Comparison of ENCODE assay signal across 17 mouse cellular contexts in the genomic region with DNA sequence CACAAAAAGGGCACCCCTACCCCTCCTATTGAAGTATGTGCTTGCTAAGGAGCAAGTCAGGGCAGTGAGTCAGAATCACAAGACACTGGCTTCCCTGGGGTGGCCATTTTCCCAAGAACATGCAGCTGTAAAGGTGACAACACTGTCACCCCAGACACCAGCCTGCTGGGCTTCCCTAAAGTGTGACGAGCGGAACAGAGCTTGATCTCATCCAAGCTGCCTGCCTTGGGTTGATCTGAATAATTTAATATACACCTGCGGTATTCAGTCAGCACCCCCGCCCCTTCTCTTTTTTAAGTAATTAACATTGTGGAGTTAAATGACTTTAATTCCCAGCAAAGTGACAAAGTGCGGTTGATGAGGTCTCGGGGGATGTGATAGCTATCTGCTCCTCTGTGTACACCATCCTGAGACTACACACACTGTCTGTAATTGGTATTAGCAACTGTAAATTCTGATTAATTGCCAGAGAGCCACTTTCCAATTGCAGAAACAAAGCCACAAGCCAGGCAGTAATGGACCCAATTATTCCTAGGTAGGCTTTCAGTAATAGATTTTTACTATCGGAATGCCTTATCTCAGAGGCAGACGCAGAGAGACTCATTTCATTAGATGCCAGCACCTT.
A peak's percentile ranks its signal among the peaks of the same experiment; 100 is the strongest.
DNase-seq lines count a peak whose midpoint lies in the region; ATAC-seq and TF ChIP-seq lines count a peak whose summit lies in the region.
"Had no signal": no experiment of that assay in that cellular context is flagged by ENCODE, and none has a peak within 500 bp of the region (broad histone marks: within the 10 kb centered on the region; RNA-seq: fewer than 3 reads in every experiment).

No protein-coding gene starts in this region.

- ATAC-seq in forebrain, embryonic 11.5 days (replicated peaks; ENCODE audit: low FRiP score): no peak
- ATAC-seq in forebrain, embryonic 14.5 days: no peak
- peak; percentile 63; the same call in 1 of the 2 replicates for ATAC-seq in hindbrain, embryonic 15.5 days (ENCODE audit: low FRiP score, low read depth)
- ATAC-seq in midbrain, embryonic 16.5 days: 0 out of 2 replicates have a peak, but pooled peaks have one; percentile 54

- WGBS in forebrain, embryonic 11.5 days: 57% methylated on average over 8 of the region's 8 CpGs
- 29% methylated on average over 8 of the region's 8 CpGs for WGBS in forebrain, embryonic 14.5 days
- WGBS in hindbrain, embryonic 15.5 days: 41% methylated on average over 8 of the region's 8 CpGs
- WGBS in midbrain, embryonic 16.5 days: 42% methylated on average over 8 of the region's 8 CpGs

- no peak for DNase-seq in forebrain, embryonic 11.5 days (ENCODE audit: low spot score)
- DNase-seq in forebrain, embryonic 14.5 days (ENCODE audit: low spot score): no peak
- peak; percentile 65 for DNase-seq in brain, embryonic 14.5 days (ENCODE audit: low read depth)
- DNase-seq in urinary bladder, adult 18-20 months (ENCODE audit: low spot score in 2 of 2): no peak
- DNase-seq in gastrocnemius, postnatal 4 days (ENCODE audit: low spot score in 2 of 2): no peak
- DNase-seq in left cerebral cortex, postnatal 36 days (ENCODE audit: low spot score in 2 of 2): no peak
- DNase-seq: adrenal gland, adult 2 months; cerebellum, adult 11 months; heart, adult 11 months; heart, postnatal 36 days; kidney, adult 18-20 months; lung, postnatal 14 days; thymus, postnatal 25 days had no signal

- no peak for TF ChIP-seq CTCF in brain, embryonic 14.5 days (IDR thresholded peaks at IDR 0.05; ENCODE audit: borderline replicate concordance, extremely low read depth, insufficient read depth, insufficient read length)

- H3K27ac ChIP-seq in forebrain, embryonic 11.5 days (ENCODE audit: low read depth, low read length): no peak overlapping the region
- no peak overlapping the region for H3K27ac ChIP-seq in forebrain, embryonic 14.5 days (ENCODE audit: low read depth, low read length)
- peak overlapping the region; percentile 78 for H3K27ac ChIP-seq in hindbrain, embryonic 15.5 days (replicated peaks)
- peak overlapping the region; percentile 70 for H3K27ac ChIP-seq in midbrain, embryonic 16.5 days (ENCODE audit: low read length)
- H3K27ac ChIP-seq: heart, embryonic 13.5 days; limb, embryonic 15.5 days had no signal

- no peak overlapping the region for H3K9ac ChIP-seq in forebrain, embryonic 11.5 days (ENCODE audit: low read length)
- no peak overlapping the region; the same call in 1 of the 2 replicates for H3K9ac ChIP-seq in forebrain, embryonic 14.5 days (ENCODE audit: low read length)
- H3K9ac ChIP-seq in hindbrain, embryonic 15.5 days: no peak overlapping the region; the same call in 1 of the 2 replicates
- no peak overlapping the region; the same call in 1 of the 2 replicates for H3K9ac ChIP-seq in midbrain, embryonic 16.5 days (ENCODE audit: low read depth, low read length)
- H3K9ac ChIP-seq: heart, embryonic 13.5 days; limb, embryonic 15.5 days had no signal

- H3K4me1 ChIP-seq in forebrain, embryonic 11.5 days (replicated peaks; ENCODE audit: control insufficient read depth, insufficient read depth, low read length): peaks cover 2% of the 10 kb centered on the region; the same call in 1 of the 2 replicates
- H3K4me1 ChIP-seq in forebrain, embryonic 14.5 days (ENCODE audit: control insufficient read depth, insufficient read depth, low read length): peaks cover 15% of the 10 kb centered on the region
- peaks cover 40% of the 10 kb centered on the region for H3K4me1 ChIP-seq in hindbrain, embryonic 15.5 days (replicated peaks)
- H3K4me1 ChIP-seq in midbrain, embryonic 16.5 days (ENCODE audit: control insufficient read depth, insufficient read depth, low read length): peaks cover 30% of the 10 kb centered on the region
- H3K4me1 ChIP-seq: heart, embryonic 13.5 days had no signal

- H3K27me3 ChIP-seq in forebrain, embryonic 11.5 days (ENCODE audit: control insufficient read depth, insufficient read depth, low read length): no peaks in the 10 kb centered on the region
- H3K27me3 ChIP-seq in forebrain, embryonic 14.5 days (replicated peaks; ENCODE audit: control insufficient read depth, insufficient read depth, low read length): no peaks in the 10 kb centered on the region
- H3K27me3 ChIP-seq in hindbrain, embryonic 15.5 days: no peaks in the 10 kb centered on the region
- H3K27me3 ChIP-seq in midbrain, embryonic 16.5 days (ENCODE audit: control insufficient read depth, insufficient read depth, low read depth, low read length): no peaks in the 10 kb centered on the region

- H3K4me3 ChIP-seq in forebrain, embryonic 11.5 days (ENCODE audit: low read depth, low read length): no peak overlapping the region
- H3K4me3 ChIP-seq in forebrain, embryonic 14.5 days (ENCODE audit: low read depth, low read length): no peak overlapping the region
- H3K4me3 ChIP-seq in hindbrain, embryonic 15.5 days: no peak overlapping the region
- H3K4me3 ChIP-seq in midbrain, embryonic 16.5 days (ENCODE audit: low read depth, low read length): no peak overlapping the region
- H3K4me3 ChIP-seq: heart, embryonic 13.5 days; limb, embryonic 15.5 days had no signal

- H3K4me2 ChIP-seq in forebrain, embryonic 11.5 days (ENCODE audit: low read depth, low read length, severe bottlenecking): peak overlapping the region; percentile 0; the same call in 1 of the 2 replicates
- H3K4me2 ChIP-seq in forebrain, embryonic 14.5 days (ENCODE audit: low read length): no peak overlapping the region
- H3K4me2 ChIP-seq in hindbrain, embryonic 15.5 days: no peak overlapping the region
- H3K4me2 ChIP-seq in midbrain, embryonic 16.5 days (ENCODE audit: low read length): no peak overlapping the region
- H3K4me2 ChIP-seq: heart, embryonic 13.5 days; limb, embryonic 15.5 days had no signal

- no peaks in the 10 kb centered on the region for H3K36me3 ChIP-seq in forebrain, embryonic 11.5 days (ENCODE audit: control insufficient read depth, insufficient read depth, low read length)
- H3K36me3 ChIP-seq in forebrain, embryonic 14.5 days (ENCODE audit: control insufficient read depth, insufficient read depth, low read length): no peaks in the 10 kb centered on the region
- no peaks in the 10 kb centered on the region for H3K36me3 ChIP-seq in hindbrain, embryonic 15.5 days
- no peaks in the 10 kb centered on the region for H3K36me3 ChIP-seq in midbrain, embryonic 16.5 days (ENCODE audit: control insufficient read depth, insufficient read depth, low read length)
- H3K36me3 ChIP-seq: limb, embryonic 15.5 days had no signal

- TF ChIP-seq POLR2A in brain, embryonic 14.5 days (IDR thresholded peaks at IDR 0.05; ENCODE audit: borderline replicate concordance, extremely low read depth, insufficient read depth, insufficient read length, poor library complexity, severe bottlenecking): no peak

- H3K9me3 ChIP-seq in forebrain, embryonic 11.5 days (ENCODE audit: control insufficient read depth, low read length): no peaks in the 10 kb centered on the region
- H3K9me3 ChIP-seq in forebrain, embryonic 14.5 days (replicated peaks; ENCODE audit: control insufficient read depth, low read length): no peaks in the 10 kb centered on the region
- H3K9me3 ChIP-seq in hindbrain, embryonic 15.5 days: no peaks in the 10 kb centered on the region
- H3K9me3 ChIP-seq in midbrain, embryonic 16.5 days (replicated peaks; ENCODE audit: control insufficient read depth, low read length, poor library complexity, severe bottlenecking): no peaks in the 10 kb centered on the region
- H3K9me3 ChIP-seq: limb, embryonic 15.5 days had no signal

- intact Hi-C loops in left cerebral cortex, postnatal 36 days (cut with DNase I): no loop called here

Comparison
In these comparisons a context has a peak if more than half of its experiments do, and no peak if none do; other contexts are left out.
1. ATAC-seq: peak in hindbrain, embryonic 15.5 days (single experiment) and midbrain, embryonic 16.5 days (single experiment); none in forebrain, embryonic 11.5 days (single experiment) and forebrain, embryonic 14.5 days (single experiment).
2. H3K27ac ChIP-seq: peak in hindbrain, embryonic 15.5 days (single experiment) and midbrain, embryonic 16.5 days (single experiment); none in forebrain, embryonic 11.5 days (single experiment) and forebrain, embryonic 14.5 days (single experiment).